Mouse (Mus musculus) CH12.LX (cell line): ENCODE results near the gene Krt42. TPM values are rescaled to one million over a fixed set of nuclear protein-coding genes. Genes with fewer than 3 reads are reported as not detected.
"Not testable (repeated sequence)": the region's sequence is repeated elsewhere in the genome, so short reads cannot be mapped to it uniquely, and the experiment has no call there.

Experiments
- DNase-seq: peaks from one replicate; pipeline ENCODE4 v3.0.0-alpha.2; 2013; ENCODE audit errors: extremely low read depth
- H3K27ac ChIP-seq: 2 replicates; pipeline ENCODE4 v1.5.1; 2012; ENCODE audit warnings: low read depth, mild to moderate bottlenecking, control low read depth, moderate library complexity; ENCODE audit not compliant: insufficient read depth
- H3K27me3 ChIP-seq: replicated peaks from 2 replicates; pipeline ENCODE3; 2012; ENCODE audit warnings: inconsistent platforms
- H3K36me3 ChIP-seq, 2 experiments: replicated peaks in 1 of 2; 2 replicates each; pipeline versions ENCODE3 to v1.6.1; 2012; ENCODE audit warnings: inconsistent platforms in 1 of 2, low read length in 1 of 2, mild to moderate bottlenecking in 1 of 2, mixed read lengths in 1 of 2, moderate library complexity in 1 of 2; ENCODE audit not compliant: control insufficient read depth in 1 of 2, insufficient read depth in 1 of 2
- H3K4me1 ChIP-seq, 2 experiments: 2 replicates each; pipeline ENCODE4 v1.6.1; 2012; ENCODE audit warnings: inconsistent platforms in 1 of 2, moderate library complexity in 1 of 2; ENCODE audit not compliant: insufficient read depth in 2 of 2, control insufficient read depth in 1 of 2
- H3K4me2 ChIP-seq: 2 replicates; pipeline ENCODE4 v1.6.1; 2012; ENCODE audit warnings: low read depth, mild to moderate bottlenecking, control low read depth; ENCODE audit not compliant: poor library complexity, insufficient read depth, severe bottlenecking
- H3K4me3 ChIP-seq, 3 experiments: fragments of 150-350 bp in 1 of 3; sonication (generic) in 1 of 3; replicated peaks in 1 of 3; 2 replicates each; pipeline versions ENCODE3 to v1.5.1; 2011 to 2012; ENCODE audit warnings: low read depth in 2 of 3, low read length in 2 of 3, mild to moderate bottlenecking in 2 of 3, moderate library complexity in 2 of 3, control low read depth in 1 of 3, improper control_type of control experiment in 1 of 3, inconsistent platforms in 1 of 3, mixed read lengths in 1 of 3; ENCODE audit not compliant: poor library complexity in 1 of 3
- H3K79me2 ChIP-seq: replicated peaks from 2 replicates; pipeline ENCODE4 v1.6.1; 2012; ENCODE audit warnings: mild to moderate bottlenecking, moderate library complexity; ENCODE audit not compliant: control insufficient read depth, poor library complexity, insufficient read depth, severe bottlenecking; ENCODE audit errors: extremely low read depth
- H3K9ac ChIP-seq: 2 replicates; pipeline ENCODE4 v1.6.1; 2012; ENCODE audit warnings: low read depth, mild to moderate bottlenecking, control low read depth, moderate library complexity; ENCODE audit not compliant: insufficient read depth
- H3K9me3 ChIP-seq: replicated peaks from 2 replicates; pipeline ENCODE3; 2012; ENCODE audit warnings: low read length, inconsistent platforms, mixed read lengths
- CTCF ChIP-seq, 2 experiments: IDR thresholded peaks in 1 of 2; conservative IDR thresholded peaks in 1 of 2; 2 replicates each; pipeline ENCODE4 v1.5.1; 2011 to 2012; ENCODE audit warnings: low read depth in 2 of 2, low read length in 2 of 2, improper control_type of control experiment in 1 of 2, inconsistent platforms in 1 of 2, mild to moderate bottlenecking in 1 of 2, moderate library complexity in 1 of 2
- ETS1 ChIP-seq: conservative IDR thresholded peaks from 2 replicates; pipeline ENCODE4 v1.6.1; 2012; ENCODE audit warnings: low read depth, mild to moderate bottlenecking, inconsistent platforms, low read length, improper control_type of control experiment, moderate library complexity
- IRF4 ChIP-seq: IDR thresholded peaks from 2 replicates; pipeline ENCODE4 v1.6.1; 2014; ENCODE audit warnings: low read depth, mild to moderate bottlenecking, inconsistent platforms, low read length, improper control_type of control experiment
- JUN ChIP-seq: IDR thresholded peaks from 2 replicates; pipeline ENCODE4 v1.6.1; 2011; ENCODE audit warnings: low read depth, mild to moderate bottlenecking, low read length, improper control_type of control experiment, moderate library complexity; ENCODE audit not compliant: insufficient read depth
- MAFK ChIP-seq: IDR thresholded peaks from 2 replicates; pipeline ENCODE4 v1.6.1; 2011; ENCODE audit warnings: low read length, improper control_type of control experiment; ENCODE audit not compliant: insufficient replicate concordance
- MEF2A ChIP-seq: IDR thresholded peaks from 2 replicates; pipeline ENCODE4 v1.6.1; 2014; ENCODE audit warnings: low read depth, mild to moderate bottlenecking, inconsistent platforms, low read length, improper control_type of control experiment, borderline replicate concordance
- TBP ChIP-seq: conservative IDR thresholded peaks from 2 replicates; pipeline ENCODE4 v1.6.1; 2011; ENCODE audit warnings: low read depth, low read length, improper control_type of control experiment
- dilution Hi-C: fragments of 300-500 bp; cut with MboI; formaldehyde crosslinking; loops from 2 replicates; pipeline ENCODE4 v1.14.3; 2020; ENCODE audit warnings: low sequenced_read_pairs; ENCODE audit not compliant: extremely low pct_unique_long_range_greater_than_20kb, extremely low pct_ligation_motif_present
- in situ Hi-C: fragments of 300-500 bp; cut with MboI; formaldehyde crosslinking; loops from 3 replicates; pipeline ENCODE4 v1.14.3; 2019; ENCODE audit warnings: low sequenced_read_pairs, low pct_ligation_motif_present, low pct_unique_long_range_greater_than_20kb, mixed read lengths
- polyA plus RNA-seq: library from polyadenylated mRNA; unstranded; fragments of >175 nt; gene quantifications from 2 replicates; pipeline ENCODE4 v1.2.1, GENCODE M21; 2012; ENCODE audit warnings: low read depth; ENCODE audit not compliant: insufficient read length
- total RNA-seq, 2 experiments: library from RNA; depleted of rRNA; stranded (reverse); fragments of 300-350 nt in 1 of 2; fragments of >200 nt in 1 of 2; gene quantifications; 2 replicates each; pipeline ENCODE4 v1.2.3; 2012 to 2014

The Krt42 gene
- total and polyA plus RNA-seq, 3 experiments = not detected

DNA sequence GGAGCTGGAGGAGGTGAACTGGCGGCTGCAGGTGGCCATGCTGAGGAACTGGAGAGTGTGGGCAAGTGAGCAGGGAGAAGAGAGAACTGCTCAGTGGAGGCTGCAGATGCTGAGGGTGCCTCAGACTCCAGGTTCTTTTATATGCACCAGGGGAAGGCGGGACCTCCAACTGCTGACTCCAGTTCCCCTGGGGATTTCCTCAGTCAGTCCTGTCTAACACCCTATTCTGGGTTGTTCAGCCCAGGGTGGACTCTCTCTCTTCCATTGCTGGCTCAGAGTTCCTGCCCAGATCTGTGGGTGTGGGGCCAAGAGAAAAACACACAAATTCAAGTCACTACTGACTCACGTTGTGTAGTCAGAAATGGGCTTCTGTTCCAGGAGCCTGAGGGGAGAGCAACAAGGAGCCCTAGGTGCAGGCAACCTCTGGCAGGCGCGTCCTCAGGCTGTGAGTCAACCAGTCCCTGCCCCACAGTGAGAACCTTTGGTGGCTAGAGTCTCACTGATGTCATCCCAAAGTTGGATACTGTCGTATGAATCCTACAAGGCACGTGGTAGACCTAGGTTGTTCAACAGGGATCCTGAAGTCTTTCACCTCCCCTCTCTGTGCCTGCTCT is 20.7 kb downstream of the Krt42 start, which contains the start of gene Krt16:
Gene Krt16, minus strand, starts transcription at position 51 of the 614 bp plus-strand sequence.
- H3K9me3 ChIP-seq = no peaks in the 10 kb centered on the region
- DNase-seq = no peak
- dilution Hi-C loops = no loop called here
- H3K27ac ChIP-seq = no peak within 1 kb of the TSS
- H3K4me1 ChIP-seq = no peaks in the 10 kb centered on the region
- in situ Hi-C loops = no loop called here
- no peaks in the 10 kb centered on the region for H3K79me2 ChIP-seq
- H3K27me3 ChIP-seq = peaks cover 75% of the 10 kb centered on the region
- H3K9ac ChIP-seq = no peak within 1 kb of the TSS
- H3K4me3 ChIP-seq = no peak within 1 kb of the TSS
- TF ChIP-seq MEF2A = no peak
- no peak for TF ChIP-seq MAFK
- TF ChIP-seq TBP = no peak
- no peak for TF ChIP-seq JUN
- TF ChIP-seq IRF4 = no peak
- no peaks in the 10 kb centered on the region for H3K36me3 ChIP-seq
- no peak within 1 kb of the TSS for H3K4me2 ChIP-seq

DNA sequence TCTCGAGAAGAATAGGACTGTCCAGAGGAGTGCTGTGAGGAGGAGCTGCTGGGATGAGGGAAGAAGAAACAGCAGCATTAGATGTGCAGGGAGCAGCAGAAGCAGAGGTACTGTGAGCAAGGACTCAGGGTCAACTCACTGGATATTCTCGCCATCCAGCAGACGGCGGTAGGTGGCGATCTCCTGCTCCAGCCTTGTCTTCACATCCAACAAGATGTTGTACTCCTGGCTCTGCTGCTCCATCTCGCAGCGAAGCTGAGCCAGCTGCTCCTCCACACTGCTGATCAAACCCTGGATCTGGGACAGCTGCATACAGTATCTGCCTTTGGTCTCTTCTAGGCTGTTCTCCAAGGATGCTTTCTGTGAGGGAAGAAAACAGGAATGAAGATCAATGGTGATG is 23.2 kb downstream of the Krt42 start:
- DNase-seq, H3K36me3 ChIP-seq, H3K27ac ChIP-seq, dilution Hi-C loops, H3K4me2 ChIP-seq, H3K79me2 ChIP-seq, in situ Hi-C loops, H3K9ac ChIP-seq, H3K4me3 ChIP-seq, H3K4me1 ChIP-seq, H3K9me3 ChIP-seq: not testable (repeated sequence)
- H3K27me3 ChIP-seq = peaks cover 66% of the 10 kb centered on the region
- peak in 1 of 2 experiments; percentile 25; a peak in 1 of 4 replicates for TF ChIP-seq CTCF (conservative IDR thresholded peaks at IDR 0.05 in 1 of 2, IDR thresholded peaks at IDR 0.05 in 1 of 2; ENCODE audit: low read depth in 2 of 2, low read length in 2 of 2)

DNA sequence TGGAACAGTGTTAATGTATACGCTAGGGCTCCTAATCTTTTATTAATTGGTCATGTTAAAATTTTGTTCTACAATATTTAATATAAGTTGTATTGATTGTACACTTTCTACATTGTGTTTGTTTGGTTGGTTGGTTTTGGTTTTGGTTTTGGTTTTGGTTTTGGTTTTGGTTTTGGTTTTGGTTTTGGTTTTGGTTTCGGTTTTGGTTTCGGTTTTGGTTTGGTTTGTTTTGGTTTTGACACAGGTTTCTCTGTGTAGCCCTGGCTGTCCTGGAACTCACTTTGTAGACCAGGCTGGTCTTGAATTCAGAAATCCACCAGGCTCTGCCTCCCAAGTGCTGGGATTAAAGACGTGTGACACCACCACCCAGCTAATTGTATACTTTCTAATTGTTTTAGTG is 29.4 kb downstream of the Krt42 start:
- H3K4me2 ChIP-seq, H3K36me3 ChIP-seq, H3K4me1 ChIP-seq, H3K4me3 ChIP-seq, dilution Hi-C loops, H3K27ac ChIP-seq, H3K9ac ChIP-seq, in situ Hi-C loops, H3K79me2 ChIP-seq: not testable (repeated sequence)
- H3K9me3 ChIP-seq = peaks cover 10% of the 10 kb centered on the region
- TF ChIP-seq ETS1 (peak; percentile 93), IRF4 (peak; percentile 62)
- DNase-seq = peak; percentile 13
- H3K27me3 ChIP-seq = peaks cover 71% of the 10 kb centered on the region
